Mouse (Mus musculus): ENCODE data around the gene Lmbr1l. TPM values are rescaled to one million over a fixed set of nuclear protein-coding genes. Genes with fewer than 3 reads are reported as not detected.

Gene Lmbr1l
- total RNA-seq, 2 experiments from 2014 or later: 41.5 to 45.9 TPM

GRCm38 (mm10) chr15:98897495-98897894, 20.5 kb downstream of the Lmbr1l start:
- DNase-seq (ENCODE audit: low spot score in 2 of 2): no peak

DNA sequence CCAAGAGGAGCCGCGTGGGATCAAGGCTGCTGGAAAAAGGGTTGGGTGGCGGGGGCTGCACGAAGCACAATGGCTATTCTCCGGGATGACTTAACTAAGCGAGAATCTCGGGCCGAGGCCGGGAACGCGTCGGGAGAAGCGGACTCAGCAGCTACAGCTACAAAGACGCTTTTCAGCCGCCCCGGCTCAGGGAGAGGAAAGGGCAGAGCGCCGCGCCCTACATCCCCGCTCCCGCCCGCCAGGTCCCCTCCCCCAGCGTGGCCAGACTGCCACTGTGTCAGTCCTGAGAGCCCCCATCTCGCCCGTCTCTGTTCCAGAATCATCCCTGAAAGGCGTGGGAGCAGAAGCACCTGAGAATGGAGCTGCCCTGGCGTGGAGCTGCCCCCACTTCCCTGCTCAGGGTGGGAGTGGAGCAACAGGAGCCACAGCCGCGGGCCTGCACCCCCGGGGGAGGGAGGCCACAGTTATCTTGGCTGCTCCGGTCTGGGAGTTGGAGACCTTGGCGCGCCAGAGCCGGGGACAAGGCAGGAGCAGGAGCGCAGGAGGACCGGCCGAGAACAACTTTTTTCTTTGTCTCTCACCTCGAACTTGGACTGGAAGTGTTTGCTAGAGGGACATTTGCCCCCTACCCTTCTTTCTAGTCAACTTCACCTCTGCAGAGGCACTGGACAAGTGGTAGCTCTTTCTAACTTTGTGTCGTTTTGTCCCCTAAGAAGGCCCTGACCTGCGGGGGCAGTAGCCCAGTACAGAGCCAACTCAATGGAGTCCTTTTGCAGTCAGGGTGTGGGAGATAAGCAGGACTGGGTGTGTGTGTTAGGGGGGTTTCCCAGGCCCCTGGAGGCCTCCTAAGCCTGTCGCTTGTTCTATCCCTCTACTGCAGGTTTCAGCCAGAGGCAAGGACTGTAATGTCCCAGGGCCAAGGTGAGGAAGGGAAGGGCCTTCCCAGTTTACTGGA, 22.1 kb downstream of the Lmbr1l start:
- DNase-seq (ENCODE audit: low spot score in 2 of 2): no peak

DNA sequence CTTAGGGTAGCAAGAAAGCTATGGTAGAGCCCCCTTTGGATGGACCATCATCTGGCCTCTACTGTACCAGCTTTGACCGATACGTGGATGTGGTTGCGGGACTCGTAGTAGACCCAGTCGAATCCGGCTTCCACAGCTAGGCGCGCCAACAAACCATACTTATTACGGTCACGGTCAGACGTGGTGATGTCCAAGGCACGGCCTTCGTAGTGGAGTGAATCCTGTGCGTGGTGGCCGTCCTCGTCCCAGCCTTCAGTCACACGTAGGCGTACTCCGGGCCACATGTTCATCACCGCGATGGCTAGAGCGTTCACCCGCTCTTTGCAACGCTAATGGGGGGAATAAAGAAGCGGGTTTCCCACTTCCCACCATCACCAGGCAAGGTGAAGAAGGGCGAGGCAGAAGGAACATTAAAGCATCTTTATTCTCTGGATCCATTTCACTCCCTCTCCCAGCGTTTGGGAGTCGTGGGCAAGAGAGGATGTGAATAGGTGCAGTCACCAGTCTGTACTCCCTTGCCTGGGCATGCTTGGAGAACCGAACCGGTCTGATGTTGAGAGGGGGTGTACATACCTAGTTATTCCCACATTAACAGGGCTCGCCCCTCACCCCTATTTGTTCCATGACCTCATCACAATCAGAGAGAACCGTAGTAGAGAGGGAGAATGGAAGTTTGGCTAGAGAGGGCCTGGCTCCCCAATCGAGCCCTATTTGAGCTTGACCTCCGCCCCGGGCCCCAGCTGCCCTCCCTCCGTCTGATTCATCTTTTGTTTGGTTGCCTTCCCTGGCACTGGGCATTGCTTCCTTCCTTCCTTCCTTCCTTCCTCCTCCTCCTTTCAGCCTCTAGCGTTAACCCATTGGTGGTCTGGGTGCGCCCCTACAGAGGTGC, 23.0 kb downstream of the Lmbr1l start:
- DNase-seq (ENCODE audit: low spot score in 2 of 2): no peak

DNA sequence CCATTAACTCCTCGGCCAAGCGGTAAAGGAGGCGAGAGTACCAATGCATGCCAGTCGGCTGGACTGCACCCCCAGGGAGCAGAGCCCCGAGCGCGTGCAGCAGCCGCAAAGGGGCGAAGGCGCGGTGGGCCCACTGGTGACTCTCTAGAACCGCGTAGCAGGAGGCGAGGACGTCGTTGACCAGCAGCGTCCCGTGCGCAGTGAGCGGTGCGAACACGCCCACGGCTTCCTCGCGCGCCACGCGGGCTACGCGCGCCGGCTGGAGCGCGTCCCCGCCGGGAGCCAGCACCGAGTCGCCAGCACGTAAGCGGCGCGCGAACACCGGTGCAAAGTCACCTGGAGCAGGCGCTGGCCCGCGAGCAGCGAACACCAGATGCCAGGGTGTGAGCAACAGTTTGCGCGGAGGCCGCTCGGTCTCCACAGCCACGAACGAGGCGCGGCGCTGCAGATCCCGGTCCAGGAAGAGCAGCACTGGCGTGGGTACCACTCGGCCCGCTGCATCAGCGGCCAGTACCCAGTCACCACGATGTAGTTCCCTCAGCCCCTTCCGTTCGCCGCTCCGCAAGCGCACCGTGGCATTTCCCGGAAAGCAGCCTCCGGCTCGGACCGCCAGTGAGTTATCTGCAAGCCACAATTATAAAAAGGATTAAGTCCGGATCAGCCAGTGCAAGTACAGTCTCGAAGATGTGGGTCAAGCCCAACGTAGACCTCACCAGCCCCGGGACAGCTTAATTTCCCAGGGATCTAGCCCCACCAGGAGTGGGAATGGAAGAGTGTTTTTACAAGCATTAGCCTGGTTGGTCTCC, 23.9 kb downstream of the Lmbr1l start, which contains the start of gene Rhebl1:
Gene Rhebl1 (minus strand): TSS at position 601 of the 806 bp plus-strand sequence.
- no peak for DNase-seq (ENCODE audit: low spot score in 2 of 2)

DNA sequence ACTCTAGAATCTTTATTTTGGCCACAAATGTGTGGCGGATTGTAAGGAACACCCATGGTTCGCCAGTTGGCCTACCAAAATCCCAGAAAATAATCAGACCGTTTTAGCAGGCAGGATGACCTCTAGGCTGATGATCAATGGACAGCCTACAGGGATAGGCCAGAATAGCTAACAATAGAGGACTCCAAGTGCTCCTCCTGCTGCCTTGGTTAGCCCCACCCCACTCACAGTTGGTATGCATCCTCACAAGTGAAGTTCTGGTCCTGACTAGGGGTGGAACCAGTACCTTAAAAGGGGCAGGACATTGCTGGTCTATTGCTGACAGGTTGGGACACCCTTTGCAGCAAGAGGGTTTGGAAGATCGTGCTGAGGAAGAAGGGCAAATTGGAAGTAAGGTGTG, 25.0 kb downstream of the Lmbr1l start:
- DNase-seq (ENCODE audit: low spot score in 2 of 2): no peak

DNA sequence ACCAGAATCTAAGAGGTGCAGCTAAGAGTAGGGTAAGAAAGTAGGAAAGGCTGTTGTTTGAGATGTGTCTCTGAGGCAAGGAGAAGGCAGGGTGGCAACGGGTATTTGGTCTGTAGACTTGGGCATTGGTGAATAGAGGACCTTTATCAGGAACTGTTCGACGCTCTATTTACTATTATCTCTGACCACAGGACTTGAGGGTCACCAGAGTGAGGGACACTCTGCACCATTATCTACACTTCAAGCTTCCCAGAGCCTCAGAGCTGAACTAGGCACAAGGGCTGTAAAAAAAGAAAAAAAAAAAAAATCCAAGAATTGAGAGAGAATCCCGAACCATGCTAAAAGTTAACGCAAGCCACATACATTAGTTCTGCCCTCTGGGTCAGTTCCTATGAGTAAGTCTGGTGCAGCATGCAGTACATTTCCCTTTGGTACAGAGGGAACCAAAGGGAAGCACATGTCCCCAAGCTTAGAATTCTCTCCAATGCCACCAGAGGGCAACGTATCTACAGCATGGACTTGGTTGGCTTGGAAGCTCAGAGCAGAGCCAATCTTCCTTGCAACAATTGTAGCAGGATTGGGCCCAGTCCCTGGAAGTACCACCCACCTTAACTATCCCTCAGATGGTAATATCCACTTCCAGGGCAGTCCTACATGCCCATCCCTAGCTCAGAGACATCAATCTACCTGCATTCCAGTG, 26.0 kb downstream of the Lmbr1l start:
- DNase-seq (ENCODE audit: low spot score in 2 of 2): no peak

- no peak for DNase-seq (ENCODE audit: low spot score in 2 of 2)
These were observed 26.8 kb downstream of the Lmbr1l start for GRCm38 (mm10) chr15:98891198-98891742.

DNA sequence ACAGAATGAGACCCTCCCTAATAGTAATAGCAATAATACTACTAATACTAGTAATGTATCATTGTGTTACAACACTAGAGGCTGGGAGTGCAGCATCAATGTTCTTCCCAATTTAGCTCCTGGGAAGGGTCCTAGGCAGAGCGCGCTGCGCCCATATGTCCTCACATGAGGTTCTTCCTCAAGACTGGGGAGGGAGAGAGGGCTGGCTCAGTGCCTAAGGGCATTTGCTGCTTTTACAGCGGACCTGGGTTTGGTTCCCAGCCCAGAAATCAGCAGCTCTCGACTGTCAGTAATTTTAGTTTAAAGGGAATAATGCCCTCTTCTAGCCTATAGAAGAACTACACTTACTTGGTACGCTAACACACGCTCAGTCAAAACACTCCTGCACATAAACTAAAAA, 30.5 kb downstream of the Lmbr1l start:
- DNase-seq (ENCODE audit: low spot score in 2 of 2): no peak

- no peak for DNase-seq (ENCODE audit: low spot score in 2 of 2)
These were observed 31.2 kb downstream of the Lmbr1l start for GRCm38 (mm10) chr15:98886667-98887387.

GRCm38 (mm10) chr15:98884106-98884505, 33.9 kb downstream of the Lmbr1l start:
- DNase-seq (ENCODE audit: low spot score in 2 of 2): no peak

GRCm38 (mm10) chr15:98883661-98884060, 34.4 kb downstream of the Lmbr1l start:
- DNase-seq (ENCODE audit: low spot score in 2 of 2): no peak

DNA sequence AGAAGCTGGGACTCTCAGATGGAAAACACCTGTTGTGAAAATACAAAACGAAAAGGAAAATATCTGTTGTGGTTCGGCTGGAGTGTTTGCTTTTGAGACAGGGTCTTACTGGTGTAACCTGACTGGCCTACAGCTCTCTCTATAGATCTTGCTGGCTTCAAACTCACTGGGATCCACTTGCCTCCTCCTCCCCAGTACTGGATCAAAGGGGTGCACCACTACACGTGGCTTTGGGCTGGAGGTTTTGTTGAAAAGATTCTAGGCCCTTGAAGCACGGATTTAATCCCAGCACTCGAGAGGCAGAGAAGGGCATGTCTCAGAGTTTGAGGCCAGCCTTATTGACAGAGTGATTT, 36.4 kb downstream of the Lmbr1l start:
- no peak for DNase-seq (ENCODE audit: low spot score in 2 of 2)

- DNase-seq (ENCODE audit: low spot score in 2 of 2): peak; percentile 62 to 78
These were observed 36.9 kb downstream of the Lmbr1l start for GRCm38 (mm10) chr15:98880978-98881655.

- DNase-seq (ENCODE audit: low spot score in 2 of 2): no peak
These were observed 40.7 kb downstream of the Lmbr1l start for GRCm38 (mm10) chr15:98877331-98877730.

- DNase-seq (ENCODE audit: low spot score in 2 of 2): peak; percentile 68 to 82
These were observed 45.8 kb downstream of the Lmbr1l start for GRCm38 (mm10) chr15:98871916-98872888.

DNA sequence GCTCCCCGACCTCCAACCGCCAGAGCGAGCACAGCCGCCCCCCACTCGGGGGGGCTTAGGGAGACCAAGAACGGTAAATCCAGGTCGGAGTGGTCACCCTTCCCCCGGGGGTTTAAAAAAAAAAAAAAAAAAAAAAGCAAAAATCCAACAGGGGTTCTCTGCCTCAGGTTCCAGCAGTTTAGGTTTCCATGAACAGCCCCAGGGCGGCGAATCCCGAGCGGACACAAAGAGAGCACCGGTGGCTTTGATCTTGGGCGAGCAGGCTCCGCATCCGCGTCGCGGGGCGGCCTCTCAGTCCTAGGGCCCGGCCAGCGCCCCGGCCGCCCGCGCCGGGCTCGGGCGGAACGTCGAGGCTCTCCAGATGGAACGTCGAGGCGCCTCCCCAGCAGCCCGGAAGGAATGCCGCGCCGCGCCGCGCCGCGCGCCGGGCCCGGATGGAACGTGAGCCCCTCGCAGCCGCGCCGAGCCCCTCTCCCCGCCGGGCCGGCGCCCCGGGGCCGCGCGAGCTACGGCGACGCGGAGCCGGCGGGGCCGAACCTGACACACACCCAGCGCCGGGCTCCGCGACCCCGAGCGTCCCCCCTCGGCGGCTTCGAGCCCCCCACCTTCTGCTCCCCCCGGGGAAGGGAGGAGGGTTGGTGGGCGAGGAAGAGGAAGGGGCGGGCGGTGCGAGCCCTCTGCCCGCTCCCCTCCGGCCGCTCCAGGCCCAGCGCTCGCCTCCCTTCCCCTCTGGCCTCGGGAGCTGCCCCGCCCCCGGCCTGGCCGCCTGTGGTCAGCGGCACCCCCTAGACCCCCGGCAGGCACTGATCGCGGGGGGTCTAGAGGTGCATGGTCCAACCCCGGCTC, 46.7 kb downstream of the Lmbr1l start, which contains the start of gene Kmt2d:
Gene Kmt2d (minus strand): TSS at position 135 of the 846 bp plus-strand sequence.
- DNase-seq (ENCODE audit: low spot score in 2 of 2): no peak
